8 mouse cellular contexts compared by ENCODE assay signal in the genomic region with DNA sequence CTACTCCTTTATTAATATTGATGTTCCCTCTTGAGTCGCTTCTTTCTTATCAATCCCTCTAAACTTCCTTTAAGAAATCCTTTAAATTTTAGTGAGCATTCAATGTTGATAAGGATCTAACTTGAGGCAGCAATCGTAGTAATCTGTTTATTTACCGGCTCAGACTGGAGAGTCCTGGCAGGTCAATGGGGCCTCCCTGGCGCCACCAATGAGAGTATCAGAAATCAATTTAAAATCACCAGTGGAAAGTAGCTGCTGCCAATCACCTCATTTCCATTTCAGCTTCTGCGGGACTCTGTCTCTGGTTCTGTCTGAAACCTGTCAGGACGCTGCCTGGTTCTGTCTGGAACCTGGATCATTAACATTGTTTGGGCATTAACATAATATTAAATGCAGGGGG. TPM values are rescaled to one million over a fixed set of nuclear protein-coding genes. Genes with fewer than 3 reads are reported as not detected.
DNase-seq lines count a peak whose midpoint lies in the region; ATAC-seq and TF ChIP-seq lines count a peak whose summit lies in the region.

No protein-coding gene starts in this region.

- H3K9me3 ChIP-seq in forebrain, embryonic 12.5 days, result no peaks in the 10 kb centered on the region
- H3K9me3 ChIP-seq in midbrain, embryonic 13.5 days, result no peaks in the 10 kb centered on the region

- H3K4me1 ChIP-seq in forebrain, embryonic 12.5 days, result peaks cover 16% of the 10 kb centered on the region
- peaks cover 18% of the 10 kb centered on the region for H3K4me1 ChIP-seq in midbrain, embryonic 13.5 days (replicated peaks)

- DNase-seq in left cerebral cortex, adult 2 months (ENCODE audit: extremely low spot score in 1 of 2, low spot score in 2 of 2), result no peak
- DNase-seq in left cerebral cortex, postnatal 36 days (ENCODE audit: low spot score in 2 of 2), result no peak
- peak; percentile 50 for DNase-seq in kidney, adult 9 months
- no peak for DNase-seq in cerebellum, adult 18-20 months
- no peak for DNase-seq in thymus, postnatal 4 days

- no peak overlapping the region for H3K9ac ChIP-seq in forebrain, embryonic 12.5 days
- no peak overlapping the region; the same call in 1 of the 2 replicates for H3K9ac ChIP-seq in midbrain, embryonic 13.5 days (replicated peaks)

- TF ChIP-seq CTCF in left cerebral cortex, adult 2 months (IDR thresholded peaks at IDR 0.05), result no peak

- WGBS in forebrain, embryonic 12.5 days, result 33% methylated on average over 6 of the region's 6 CpGs
- WGBS in midbrain, embryonic 13.5 days, result 27% methylated on average over 6 of the region's 6 CpGs

- no peaks in the 10 kb centered on the region; the same call in 1 of the 2 replicates for H3K27me3 ChIP-seq in forebrain, embryonic 12.5 days
- no peaks in the 10 kb centered on the region for H3K27me3 ChIP-seq in midbrain, embryonic 13.5 days

- H3K4me2 ChIP-seq in forebrain, embryonic 12.5 days, result peak overlapping the region; percentile 64
- peak overlapping the region; percentile 65 for H3K4me2 ChIP-seq in midbrain, embryonic 13.5 days (replicated peaks)

- peak overlapping the region; percentile 47 for H3K4me3 ChIP-seq in left cerebral cortex, adult 2 months
- peak overlapping the region; percentile 35 for H3K4me3 ChIP-seq in forebrain, embryonic 12.5 days (replicated peaks)
- 0 out of 2 replicates have a peak overlapping the region, but pooled peaks have one; percentile 32 for H3K4me3 ChIP-seq in midbrain, embryonic 13.5 days (replicated peaks)

- intact Hi-C loops in left cerebral cortex, adult 2 months (cut with DNase I), result no loop called here
- intact Hi-C loops in left cerebral cortex, postnatal 36 days (cut with DNase I), result no loop called here

- no peak overlapping the region for H3K27ac ChIP-seq in left cerebral cortex, adult 2 months
- no peak overlapping the region for H3K27ac ChIP-seq in forebrain, embryonic 12.5 days
- H3K27ac ChIP-seq in midbrain, embryonic 13.5 days, result no peak overlapping the region

- H3K36me3 ChIP-seq in forebrain, embryonic 12.5 days (replicated peaks), result no peaks in the 10 kb centered on the region
- no peaks in the 10 kb centered on the region for H3K36me3 ChIP-seq in midbrain, embryonic 13.5 days

- no peak for ATAC-seq in forebrain, embryonic 12.5 days (ENCODE audit: low FRiP score)
- no peak for ATAC-seq in midbrain, embryonic 13.5 days
- ATAC-seq in monocyte, adult 5-6 weeks (replicated peaks; ENCODE audit: insufficient number of reproducible peaks, low FRiP score, low TSS enrichment, poor library complexity, severe bottlenecking), result no peak

RNA-seq across cellular contexts. Expression of gene Il15, which starts 1.5 kb away (rescaled TPM):
- total RNA-seq in left cerebral cortex, adult 2 months (2021), result 1 to 10 TPM in 1 of 2 experiments, under 1 TPM in 1; 0.94 to 1.5 TPM
- total RNA-seq in left cerebral cortex, postnatal 36 days (2021), result 1 to 10 TPM; 2.1 to 2.3 TPM
- 0.36 and 0.74 TPM in 2 replicates for polyA plus RNA-seq in forebrain, embryonic 12.5 days (2016; fragmentation: Nextera tagmentation; extraction: Ambion mirVana)
- 0.84 and 1.3 TPM in 2 replicates for polyA plus RNA-seq in midbrain, embryonic 13.5 days (2015; fragmentation: Nextera tagmentation; extraction: Ambion mirVana)
- total RNA-seq in monocyte, adult 5-6 weeks (2017), result 15.1 to 28.4 TPM (median 16.8 TPM) in 3 replicates
